Mouse (Mus musculus): Measurements from ENCODE around the gene Pnma1. TPM values are rescaled to one million over a fixed set of nuclear protein-coding genes. Genes with fewer than 3 reads are reported as not detected.
"Not testable (repeated sequence)": the region's sequence is repeated elsewhere in the genome, so short reads cannot be mapped to it uniquely, and the experiment has no call there.

The Pnma1 gene
- polyA plus RNA-seq, 1 experiment from 2014 or later, result 5.5 TPM

DNA sequence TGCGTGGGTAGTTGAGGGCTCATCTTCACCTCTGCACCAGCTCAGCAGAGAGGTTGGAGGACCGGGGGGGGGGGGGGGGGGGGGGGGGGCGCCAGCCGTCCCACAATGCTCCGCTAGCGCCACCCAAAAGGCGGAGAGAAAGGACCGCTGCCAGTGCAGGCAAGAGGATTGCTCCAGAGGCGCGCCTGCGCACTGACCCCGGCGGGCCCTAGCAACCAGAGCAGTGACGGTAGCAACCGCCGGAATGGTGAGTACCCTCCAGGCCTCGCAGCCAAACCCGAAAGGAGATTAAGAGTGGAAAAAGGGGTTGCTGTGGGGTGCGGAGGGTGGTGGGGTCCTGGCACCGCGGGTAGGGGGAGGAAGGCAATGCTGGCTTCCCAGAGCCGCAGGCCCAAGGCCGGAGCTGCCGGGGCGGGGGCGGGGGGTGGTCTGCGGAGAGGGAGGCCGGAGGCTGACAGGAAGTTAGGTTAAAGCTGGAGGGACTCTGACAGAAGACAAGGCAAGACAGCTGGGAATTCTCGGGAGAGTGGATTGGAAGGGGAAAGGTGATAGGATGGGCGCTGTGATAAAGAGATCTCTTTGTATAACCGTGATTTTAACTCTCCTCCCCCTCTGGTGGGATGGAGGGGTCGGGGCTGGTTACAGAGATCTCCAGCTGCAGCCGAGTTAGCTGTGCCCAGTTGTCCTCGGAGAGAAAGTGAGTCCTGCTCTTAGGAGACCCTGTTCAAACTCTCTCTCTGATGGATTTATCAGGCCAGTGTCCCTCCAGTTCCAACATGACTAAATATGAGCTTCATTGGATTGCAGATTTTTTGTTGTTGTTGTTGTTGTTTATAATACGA lies 33.9 kb downstream of the Pnma1 start, which contains the start of gene Dnal1:
Dnal1 (plus strand) TSS at position 214 of the 842 bp plus-strand sequence.
- Histone ChIP-seq H3K27ac (peak within 1 kb of the TSS; percentile 73), H3K4me3 (replicated peaks) (peak within 1 kb of the TSS; percentile 79), H3K9me3 (no peaks in the 10 kb centered on the region), H3K9ac (replicated peaks) (peak within 1 kb of the TSS; percentile 77), H3K27me3 (no peaks in the 10 kb centered on the region), H3K4me2 (replicated peaks) (peak within 1 kb of the TSS; percentile 76), H3K36me3 (no peaks in the 10 kb centered on the region), H3K4me1 (replicated peaks) (peaks cover 12% of the 10 kb centered on the region)
- ATAC-seq, result peak; percentile 99
- whole genome bisulfite sequencing, result 3% methylated on average over 28 of the region's 35 CpGs

DNA sequence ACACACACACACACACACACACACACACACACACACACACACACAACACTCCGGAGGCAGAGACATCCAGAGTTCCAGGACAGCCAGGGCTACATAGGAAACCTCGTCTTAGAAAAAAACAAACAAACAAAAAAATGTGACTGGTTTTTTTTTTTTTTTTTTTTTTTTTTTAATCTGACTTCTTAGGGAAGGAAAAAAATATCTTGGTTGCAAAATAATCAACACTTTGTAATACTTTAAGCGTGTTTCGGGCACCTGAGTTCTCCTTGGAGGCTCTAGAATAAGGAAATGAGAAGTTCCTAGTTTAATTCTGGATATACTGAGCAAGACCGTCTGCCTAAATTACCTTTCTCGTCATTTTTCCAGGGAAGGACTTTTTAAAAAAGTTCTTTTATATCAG lies 34.6 kb downstream of the Pnma1 start:
- Histone ChIP-seq H3K9me3 (no peaks in the 10 kb centered on the region), H3K9ac (replicated peaks) (no peak overlapping the region; the same call in 1 of the 2 replicates), H3K27ac (no peak overlapping the region), H3K4me1 (replicated peaks) (peaks cover 12% of the 10 kb centered on the region), H3K4me2 (replicated peaks) (peak overlapping the region; percentile 76), H3K27me3 (no peaks in the 10 kb centered on the region), H3K36me3 (no peaks in the 10 kb centered on the region), H3K4me3 (replicated peaks) (peak overlapping the region; percentile 79)
- ATAC-seq, result no peak
- 52% methylated on average over 6 of the region's 6 CpGs for WGBS

DNA sequence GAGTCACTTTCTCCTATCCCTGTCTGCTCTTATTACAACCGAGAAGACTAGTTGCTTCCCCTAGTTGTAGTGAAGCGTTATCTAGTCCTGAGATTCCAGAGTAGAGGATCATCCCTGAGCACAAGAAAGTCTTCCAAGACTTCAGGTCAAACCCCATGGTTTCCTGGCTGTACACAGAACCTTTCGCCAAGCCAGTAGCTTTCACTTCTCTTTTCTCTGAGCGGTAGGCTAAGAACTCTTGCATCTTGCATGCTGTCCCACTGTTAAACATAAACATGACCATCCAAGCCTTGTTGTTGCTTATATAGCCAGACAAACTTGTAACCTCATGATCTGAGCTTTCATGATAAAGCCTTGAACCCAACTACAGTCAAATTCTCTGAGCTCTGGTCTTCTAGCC lies 37.5 kb downstream of the Pnma1 start:
- Histone ChIP-seq H3K27me3 (no peaks in the 10 kb centered on the region), H3K9me3 (no peaks in the 10 kb centered on the region), H3K27ac (no peak overlapping the region), H3K36me3 (no peaks in the 10 kb centered on the region), H3K4me2 (replicated peaks) (no peak overlapping the region), H3K4me1 (replicated peaks) (peaks cover 12% of the 10 kb centered on the region), H3K9ac (replicated peaks) (no peak overlapping the region), H3K4me3 (replicated peaks) (no peak overlapping the region)
- ATAC-seq, result no peak
- 94% methylated on average over 4 of the region's 4 CpGs for WGBS

DNA sequence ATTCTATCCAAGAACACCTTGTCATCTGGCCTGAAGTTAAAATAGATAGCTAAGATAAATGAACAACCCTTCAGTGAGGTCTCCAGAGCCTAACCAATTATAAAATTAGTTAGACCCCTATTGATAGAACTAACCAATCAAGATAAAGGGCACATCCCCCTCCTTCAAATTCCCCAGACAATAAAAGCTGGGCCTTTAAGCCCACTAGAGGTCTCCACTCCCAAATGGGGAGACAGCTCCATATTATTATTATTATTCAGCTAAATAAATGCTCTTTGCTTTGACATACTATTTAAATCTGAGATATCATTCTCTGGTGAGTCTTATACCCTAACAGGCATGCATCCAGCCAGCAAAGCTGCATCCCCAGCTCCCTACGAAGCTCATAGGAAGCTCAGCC lies 38.4 kb downstream of the Pnma1 start:
- H3K9ac ChIP-seq (replicated peaks), result no peak overlapping the region
- no peak overlapping the region for H3K4me2 ChIP-seq (replicated peaks)
- ATAC-seq, result no peak
- no peak overlapping the region for H3K27ac ChIP-seq
- no peak overlapping the region for H3K4me3 ChIP-seq (replicated peaks)
- WGBS, result 81% methylated on average over 1 of the region's 1 CpGs
- no peaks in the 10 kb centered on the region for H3K9me3 ChIP-seq
- H3K27me3 ChIP-seq, result no peaks in the 10 kb centered on the region
- H3K36me3 ChIP-seq, result no peaks in the 10 kb centered on the region
- H3K4me1 ChIP-seq (replicated peaks), result peaks cover 4% of the 10 kb centered on the region

DNA sequence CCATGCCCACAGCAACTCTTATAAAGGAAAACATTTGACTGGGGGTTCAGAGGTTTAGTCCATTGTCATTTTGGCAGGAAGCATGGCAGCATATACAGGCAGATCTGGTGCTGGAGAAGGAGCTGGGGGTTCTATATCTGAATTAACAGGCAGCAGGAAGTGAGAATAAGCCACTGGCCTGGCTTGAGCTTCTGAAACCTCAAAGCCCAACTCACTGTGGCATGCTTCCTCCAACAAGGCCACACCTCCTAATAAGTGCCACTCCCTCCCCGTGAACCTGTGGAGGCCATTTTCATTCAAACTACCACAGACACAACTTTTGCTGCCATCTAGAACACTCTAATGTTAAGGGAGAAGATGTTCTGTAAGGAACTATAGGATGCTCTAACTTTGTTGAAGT lies 40.6 kb downstream of the Pnma1 start:
- no peaks in the 10 kb centered on the region for H3K36me3 ChIP-seq
- H3K9me3 ChIP-seq, result no peaks in the 10 kb centered on the region
- WGBS, result 86% methylated on average over 1 of the region's 1 CpGs
- no peak for ATAC-seq
- no peak overlapping the region for H3K27ac ChIP-seq
- H3K27me3 ChIP-seq, result no peaks in the 10 kb centered on the region
- no peaks in the 10 kb centered on the region for H3K4me1 ChIP-seq (replicated peaks)
- no peak overlapping the region for H3K9ac ChIP-seq (replicated peaks)
- H3K4me3 ChIP-seq (replicated peaks), result no peak overlapping the region
- H3K4me2 ChIP-seq (replicated peaks), result no peak overlapping the region

DNA sequence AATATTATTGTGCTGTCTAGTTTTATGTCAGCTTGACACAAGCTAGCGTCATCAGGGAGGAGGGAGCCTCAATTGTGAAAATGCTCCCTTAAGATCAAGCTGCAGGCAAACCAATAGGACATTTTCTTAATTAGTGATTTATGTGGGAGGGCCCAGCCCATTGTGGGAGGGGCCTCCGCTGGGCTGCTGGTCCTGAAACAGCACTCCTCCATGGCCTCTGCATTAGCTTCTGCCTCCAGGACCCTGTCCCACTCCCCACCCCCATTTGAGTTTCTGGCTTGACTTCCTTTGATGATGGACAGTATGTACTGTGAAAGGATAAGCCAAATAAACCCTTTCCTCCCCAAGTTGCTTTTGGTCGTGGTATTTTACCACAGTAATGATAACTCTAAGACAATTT lies 41.3 kb downstream of the Pnma1 start:
- Histone ChIP-seq H3K9me3 (no peaks in the 10 kb centered on the region), H3K27me3 (no peaks in the 10 kb centered on the region), H3K4me1 (replicated peaks) (no peaks in the 10 kb centered on the region), H3K36me3 (no peaks in the 10 kb centered on the region), H3K9ac (replicated peaks) (no peak overlapping the region), H3K4me2 (replicated peaks) (no peak overlapping the region), H3K4me3 (replicated peaks) (no peak overlapping the region), H3K27ac (no peak overlapping the region)
- no peak for ATAC-seq
- 79% methylated on average over 3 of the region's 3 CpGs for WGBS

DNA sequence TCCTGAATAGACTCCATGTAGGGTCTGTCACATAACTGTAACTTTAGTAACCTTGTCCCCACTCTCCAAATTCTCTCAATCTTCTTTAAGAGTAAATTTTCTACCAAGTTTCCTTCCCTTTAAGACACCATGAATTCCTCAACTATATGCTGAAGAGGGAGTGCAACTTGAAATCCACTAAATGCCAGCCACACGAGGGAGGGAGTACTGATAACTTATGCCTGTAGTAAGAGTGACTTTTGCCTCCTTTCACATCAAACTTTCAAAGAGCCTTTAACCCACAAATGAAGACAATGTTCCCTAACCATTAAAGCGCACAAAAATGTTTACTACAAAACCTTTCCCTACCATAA lies 46.8 kb downstream of the Pnma1 start:
- WGBS, result 64% methylated on average over 2 of the region's 2 CpGs
- Histone ChIP-seq H3K27ac (no peak overlapping the region), H3K27me3 (peaks cover 4% of the 10 kb centered on the region; the same call in 1 of the 2 replicates), H3K4me3 (replicated peaks) (peak overlapping the region; percentile 54), H3K9me3 (no peaks in the 10 kb centered on the region), H3K9ac (replicated peaks) (no peak overlapping the region), H3K36me3 (no peaks in the 10 kb centered on the region), H3K4me1 (replicated peaks) (peaks cover 5% of the 10 kb centered on the region; the same call in 1 of the 2 replicates), H3K4me2 (replicated peaks) (peak overlapping the region; percentile 73)
- no peak for ATAC-seq

DNA sequence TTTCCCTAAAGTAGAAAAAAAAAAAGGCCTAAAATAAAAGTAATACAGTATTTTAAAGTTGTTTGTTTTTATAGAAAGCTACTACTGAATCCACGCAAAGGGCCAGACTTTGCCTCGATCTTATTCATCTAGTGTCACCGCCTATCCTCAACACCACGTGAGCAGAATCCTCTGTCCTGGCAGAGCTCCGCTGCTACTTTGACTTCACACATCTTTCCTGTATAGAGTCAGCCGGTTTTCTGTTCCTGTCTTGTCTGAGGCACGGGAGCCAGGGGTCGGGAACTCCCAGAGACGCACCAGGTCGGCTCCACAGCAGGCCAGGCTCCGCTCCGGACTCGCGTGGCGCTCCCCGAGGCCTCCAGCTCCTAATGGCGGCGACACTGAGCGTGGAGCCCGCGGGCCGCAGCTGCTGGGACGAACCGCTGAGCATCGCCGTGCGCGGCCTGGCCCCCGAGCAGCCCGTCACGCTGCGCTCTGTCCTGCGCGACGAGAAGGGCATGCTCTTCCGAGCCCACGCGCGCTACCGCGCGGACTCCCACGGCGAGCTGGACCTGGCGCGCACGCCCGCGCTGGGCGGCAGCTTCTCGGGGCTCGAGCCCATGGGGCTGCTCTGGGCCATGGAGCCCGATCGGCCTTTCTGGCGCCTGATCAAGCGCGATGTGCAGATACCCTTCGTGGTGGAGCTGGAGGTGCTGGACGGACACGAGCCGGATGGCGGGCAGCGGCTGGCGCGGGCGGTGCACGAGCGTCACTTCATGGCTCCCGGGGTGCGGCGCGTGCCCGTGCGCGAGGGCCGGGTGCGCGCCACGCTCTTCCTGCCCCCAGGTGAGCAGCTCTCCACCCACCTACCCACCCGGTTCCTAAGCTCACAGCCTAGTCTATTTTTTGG lies 47.4 kb downstream of the Pnma1 start, which contains the start of gene Acot6:
Acot6 (plus strand) TSS at position 51 of the 889 bp plus-strand sequence.
- ATAC-seq, result peak; percentile 82
- Histone ChIP-seq H3K9ac (replicated peaks) (peak within 1 kb of the TSS; percentile 68), H3K4me3 (replicated peaks) (peak within 1 kb of the TSS; percentile 54), H3K4me2 (replicated peaks) (peak within 1 kb of the TSS; percentile 73)
- not testable (repeated sequence) for H3K27ac ChIP-seq; H3K36me3 ChIP-seq; H3K4me1 ChIP-seq (replicated peaks); H3K9me3 ChIP-seq; H3K27me3 ChIP-seq
- under 1% methylated on average over 80 of the region's 80 CpGs for WGBS

DNA sequence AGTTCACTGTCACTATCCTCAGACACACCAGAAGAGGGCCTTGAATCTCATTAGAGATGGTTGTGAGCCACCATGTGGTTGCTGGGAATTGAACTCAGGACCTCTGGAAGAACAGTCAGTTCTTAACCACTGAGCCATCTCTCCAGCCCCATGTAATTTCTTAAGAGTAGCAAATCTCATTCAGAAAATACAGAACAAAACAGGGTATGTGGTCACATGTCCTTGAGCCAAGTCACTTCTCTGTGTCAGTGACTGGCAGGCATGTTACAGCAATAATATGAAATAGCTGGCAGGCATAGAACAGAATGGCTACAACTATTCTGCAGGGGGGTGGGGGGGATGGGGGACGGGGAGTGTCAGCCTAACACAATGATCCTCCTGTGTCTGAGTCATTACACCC lies 48.2 kb downstream of the Pnma1 start:
- no peak for ATAC-seq
- Histone ChIP-seq H3K27ac (no peak overlapping the region), H3K27me3 (peaks cover 4% of the 10 kb centered on the region; the same call in 1 of the 2 replicates), H3K9me3 (no peaks in the 10 kb centered on the region), H3K4me1 (replicated peaks) (peaks cover 5% of the 10 kb centered on the region; the same call in 1 of the 2 replicates), H3K4me3 (replicated peaks) (peak overlapping the region; percentile 54), H3K36me3 (no peaks in the 10 kb centered on the region), H3K4me2 (replicated peaks) (peak overlapping the region; percentile 73), H3K9ac (replicated peaks) (no peak overlapping the region)
- WGBS, result 58% methylated on average over 1 of the region's 1 CpGs

DNA sequence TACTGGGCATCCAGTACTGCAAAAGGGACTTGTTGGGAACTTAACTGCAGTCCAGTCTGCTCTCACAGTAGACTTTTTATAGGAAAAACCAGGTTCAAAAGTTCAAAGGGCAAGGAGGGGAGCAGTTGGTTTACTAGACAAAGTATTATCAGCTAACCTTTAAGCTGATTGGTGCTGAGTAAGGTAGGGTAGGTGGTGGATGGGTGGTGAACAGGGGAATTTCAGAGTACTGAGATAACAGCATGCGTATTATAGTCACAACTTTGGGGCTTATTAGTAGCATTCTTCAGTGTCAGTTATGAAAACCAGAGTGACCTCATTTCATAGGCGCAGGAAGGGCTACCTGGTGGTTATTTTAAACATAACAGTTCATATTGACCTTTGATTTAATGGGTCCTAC lies 48.7 kb downstream of the Pnma1 start:
- no peak for ATAC-seq
- 99% methylated on average over 2 of the region's 2 CpGs for WGBS

More for the DNA sequence above, 48.7 kb downstream of the Pnma1 start:
- Histone ChIP-seq H3K4me2 (replicated peaks) (no peak overlapping the region), H3K4me1 (replicated peaks) (peaks cover 5% of the 10 kb centered on the region; the same call in 1 of the 2 replicates), H3K9me3 (no peaks in the 10 kb centered on the region), H3K36me3 (no peaks in the 10 kb centered on the region), H3K27me3 (peaks cover 4% of the 10 kb centered on the region; the same call in 1 of the 2 replicates), H3K4me3 (replicated peaks) (no peak overlapping the region), H3K9ac (replicated peaks) (no peak overlapping the region), H3K27ac (no peak overlapping the region)

Data from midbrain, embryonic 13.5 days (tissue).